Mouse (Mus musculus) cerebellum, postnatal 10 days (tissue): ENCODE data around the gene Haus2.
A peak's percentile ranks its signal among the peaks of the same experiment; 100 is the strongest.
"Not testable (repeated sequence)": the region's sequence is repeated elsewhere in the genome, so short reads cannot be mapped to it uniquely, and the experiment has no call there.

Experiments used
- DNase-seq, 2 experiments: peaks; one replicate each; pipeline ENCODE4 v3.0.0; 2021; ENCODE audit warnings: mixed read lengths in 2 of 2

Haus2 gene

GRCm38 (mm10) chr2:120608830-120609723 is at the start of gene Haus2, which contains the start of gene Lrrc57:
Haus2 (plus strand) TSS chr2:120609383.
Lrrc57 (minus strand) TSS chr2:120609520.
- DNase-seq, result peak; percentile 96 to 97

GRCm38 (mm10) chr2:120561524-120561923 is 47.7 kb upstream of the Haus2 start:
- no peak for DNase-seq

GRCm38 (mm10) chr2:120562859-120563234 is 46.3 kb upstream of the Haus2 start:
- DNase-seq, result no peak

- DNase-seq, result peak; percentile 91 to 94
Measured at GRCm38 (mm10) chr2:120563235-120563990, 45.8 kb upstream of the Haus2 start, which contains the start of gene Zfp106. Zfp106 (minus strand) TSS chr2:120563843.

GRCm38 (mm10) chr2:120564548-120565188 is 44.5 kb upstream of the Haus2 start:
- DNase-seq, result not testable (repeated sequence)

GRCm38 (mm10) chr2:120565363-120565762 is 43.8 kb upstream of the Haus2 start:
- no peak for DNase-seq

GRCm38 (mm10) chr2:120566886-120567797 is 42.0 kb upstream of the Haus2 start, which contains the start of gene Snap23:
Snap23 (plus strand) TSS chr2:120567671.
- DNase-seq, result peak; percentile 93 to 96

- no peak for DNase-seq
Measured at GRCm38 (mm10) chr2:120567798-120568320, 41.3 kb upstream of the Haus2 start.

- DNase-seq, result no peak
Measured at GRCm38 (mm10) chr2:120571081-120571480, 38.1 kb upstream of the Haus2 start.

- DNase-seq, result not testable (repeated sequence)
Measured at GRCm38 (mm10) chr2:120572161-120572560, 37.0 kb upstream of the Haus2 start.

GRCm38 (mm10) chr2:120575121-120575520 is 34.1 kb upstream of the Haus2 start:
- no peak for DNase-seq

- DNase-seq, result no peak
Measured at GRCm38 (mm10) chr2:120575978-120576377, 33.2 kb upstream of the Haus2 start.

- no peak for DNase-seq
Measured at GRCm38 (mm10) chr2:120577799-120578198, 31.4 kb upstream of the Haus2 start.

GRCm38 (mm10) chr2:120578286-120578685 is 30.9 kb upstream of the Haus2 start:
- no peak for DNase-seq

GRCm38 (mm10) chr2:120589759-120590158 is 19.4 kb upstream of the Haus2 start:
- no peak for DNase-seq

GRCm38 (mm10) chr2:120592227-120592626 is 17.0 kb upstream of the Haus2 start:
- no peak for DNase-seq

GRCm38 (mm10) chr2:120597734-120598133 is 11.4 kb upstream of the Haus2 start:
- no peak for DNase-seq

GRCm38 (mm10) chr2:120599506-120599905 is 9.7 kb upstream of the Haus2 start:
- DNase-seq, result no peak

GRCm38 (mm10) chr2:120606021-120606690 is 3.0 kb upstream of the Haus2 start:
- DNase-seq, result peak in 1 of 2 experiments; percentile 16

- no peak for DNase-seq
Measured at GRCm38 (mm10) chr2:120616279-120617163, 7.3 kb downstream of the Haus2 start.
